Mouse (Mus musculus): ENCODE results near the gene Dnpep. TPM values are rescaled to one million over a fixed set of nuclear protein-coding genes. Genes with fewer than 3 reads are reported as not detected.

The Dnpep gene
- polyA plus RNA-seq, 1 experiment from 2014 or later, result 52.4 TPM

GRCm38 (mm10) chr1:75315456-75316365, 2.1 kb downstream of the Dnpep start:
- peak overlapping the region; percentile 97 for H3K27ac ChIP-seq (ENCODE audit: low read length)

GRCm38 (mm10) chr1:75315011-75315410, 2.8 kb downstream of the Dnpep start:
- Histone ChIP-seq H3K4me3 (ENCODE audit: low read depth, low read length) (no peak overlapping the region), H3K9me3 (replicated peaks; ENCODE audit: control insufficient read depth, low read length) (no peaks in the 10 kb centered on the region), H3K4me2 (ENCODE audit: low read depth, low read length) (no peak overlapping the region), H3K9ac (ENCODE audit: low read depth, low read length) (no peak overlapping the region), H3K27me3 (ENCODE audit: control insufficient read depth, insufficient read depth, low read depth, low read length) (no peaks in the 10 kb centered on the region), H3K36me3 (ENCODE audit: control insufficient read depth, insufficient read depth) (peaks cover 11% of the 10 kb centered on the region), H3K27ac (ENCODE audit: low read length) (no peak overlapping the region), H3K4me1 (ENCODE audit: control insufficient read depth, low read depth, low read length) (peaks cover 17% of the 10 kb centered on the region)
- ATAC-seq (ENCODE audit: low read depth), result no peak
- WGBS (ENCODE audit: insufficient replicate concordance), result 85% methylated on average over 6 of the region's 6 CpGs

More at GRCm38 (mm10) chr1:75315456-75316365, 2.1 kb downstream of the Dnpep start:
- Histone ChIP-seq H3K4me2 (ENCODE audit: low read depth, low read length) (peak overlapping the region; percentile 96), H3K4me1 (ENCODE audit: control insufficient read depth, low read depth, low read length) (peaks cover 17% of the 10 kb centered on the region), H3K36me3 (ENCODE audit: control insufficient read depth, insufficient read depth) (peaks cover 11% of the 10 kb centered on the region), H3K9ac (ENCODE audit: low read depth, low read length) (peak overlapping the region; percentile 79), H3K27me3 (ENCODE audit: control insufficient read depth, insufficient read depth, low read depth, low read length) (no peaks in the 10 kb centered on the region), H3K9me3 (replicated peaks; ENCODE audit: control insufficient read depth, low read length) (no peaks in the 10 kb centered on the region), H3K4me3 (ENCODE audit: low read depth, low read length) (peak overlapping the region; percentile 88)
- 79% methylated on average over 29 of the region's 29 CpGs for WGBS (ENCODE audit: insufficient replicate concordance)
- ATAC-seq (ENCODE audit: low read depth), result no peak

GRCm38 (mm10) chr1:75311694-75312093, 6.1 kb downstream of the Dnpep start:
- Histone ChIP-seq H3K4me3 (ENCODE audit: low read depth, low read length) (no peak overlapping the region), H3K4me1 (ENCODE audit: control insufficient read depth, low read depth, low read length) (peaks cover 10% of the 10 kb centered on the region), H3K9me3 (replicated peaks; ENCODE audit: control insufficient read depth, low read length) (no peaks in the 10 kb centered on the region), H3K36me3 (ENCODE audit: control insufficient read depth, insufficient read depth) (peaks cover 14% of the 10 kb centered on the region), H3K27me3 (ENCODE audit: control insufficient read depth, insufficient read depth, low read depth, low read length) (no peaks in the 10 kb centered on the region), H3K4me2 (ENCODE audit: low read depth, low read length) (no peak overlapping the region), H3K27ac (ENCODE audit: low read length) (no peak overlapping the region), H3K9ac (ENCODE audit: low read depth, low read length) (no peak overlapping the region)
- 78% methylated on average over 6 of the region's 6 CpGs for WGBS (ENCODE audit: insufficient replicate concordance)
- ATAC-seq (ENCODE audit: low read depth), result no peak

- H3K9ac ChIP-seq (ENCODE audit: low read depth, low read length), result no peak overlapping the region
- H3K27ac ChIP-seq (ENCODE audit: low read length), result no peak overlapping the region
- no peaks in the 10 kb centered on the region for H3K27me3 ChIP-seq (ENCODE audit: control insufficient read depth, insufficient read depth, low read depth, low read length)
- no peak overlapping the region for H3K4me2 ChIP-seq (ENCODE audit: low read depth, low read length)
- 57% methylated on average over 2 of the region's 2 CpGs for WGBS (ENCODE audit: insufficient replicate concordance)
- H3K9me3 ChIP-seq (replicated peaks; ENCODE audit: control insufficient read depth, low read length), result no peaks in the 10 kb centered on the region
- no peak overlapping the region for H3K4me3 ChIP-seq (ENCODE audit: low read depth, low read length)
- ATAC-seq (ENCODE audit: low read depth), result no peak
- no peaks in the 10 kb centered on the region for H3K4me1 ChIP-seq (ENCODE audit: control insufficient read depth, low read depth, low read length)
- H3K36me3 ChIP-seq (ENCODE audit: control insufficient read depth, insufficient read depth), result 0 out of 2 replicates have a peak, but pooled peaks cover 2% of the 10 kb centered on the region
Measured at GRCm38 (mm10) chr1:75304662-75305061, 13.1 kb downstream of the Dnpep start.

GRCm38 (mm10) chr1:75294294-75294693, 23.5 kb downstream of the Dnpep start:
- Histone ChIP-seq H3K36me3 (ENCODE audit: control insufficient read depth, insufficient read depth) (no peaks in the 10 kb centered on the region), H3K9me3 (replicated peaks; ENCODE audit: control insufficient read depth, low read length) (no peaks in the 10 kb centered on the region), H3K27me3 (ENCODE audit: control insufficient read depth, insufficient read depth, low read depth, low read length) (no peaks in the 10 kb centered on the region), H3K4me1 (ENCODE audit: control insufficient read depth, low read depth, low read length) (no peaks in the 10 kb centered on the region), H3K27ac (ENCODE audit: low read length) (no peak overlapping the region), H3K9ac (ENCODE audit: low read depth, low read length) (no peak overlapping the region), H3K4me2 (ENCODE audit: low read depth, low read length) (no peak overlapping the region), H3K4me3 (ENCODE audit: low read depth, low read length) (no peak overlapping the region)
- WGBS (ENCODE audit: insufficient replicate concordance), result 47% methylated on average over 5 of the region's 5 CpGs
- ATAC-seq (ENCODE audit: low read depth), result no peak

- Histone ChIP-seq H3K27ac (ENCODE audit: low read length) (no peak overlapping the region), H3K9me3 (replicated peaks; ENCODE audit: control insufficient read depth, low read length) (no peaks in the 10 kb centered on the region), H3K4me1 (ENCODE audit: control insufficient read depth, low read depth, low read length) (no peaks in the 10 kb centered on the region), H3K9ac (ENCODE audit: low read depth, low read length) (no peak overlapping the region), H3K36me3 (ENCODE audit: control insufficient read depth, insufficient read depth) (no peaks in the 10 kb centered on the region), H3K27me3 (ENCODE audit: control insufficient read depth, insufficient read depth, low read depth, low read length) (no peaks in the 10 kb centered on the region), H3K4me3 (ENCODE audit: low read depth, low read length) (no peak overlapping the region), H3K4me2 (ENCODE audit: low read depth, low read length) (no peak overlapping the region)
- no peak for ATAC-seq (ENCODE audit: low read depth)
- WGBS (ENCODE audit: insufficient replicate concordance), result 70% methylated on average over 5 of the region's 5 CpGs
Measured at GRCm38 (mm10) chr1:75293331-75293701, 24.5 kb downstream of the Dnpep start.

- Histone ChIP-seq H3K27ac (ENCODE audit: low read length) (no peak overlapping the region), H3K4me2 (ENCODE audit: low read depth, low read length) (no peak overlapping the region), H3K36me3 (ENCODE audit: control insufficient read depth, insufficient read depth) (no peaks in the 10 kb centered on the region), H3K4me1 (ENCODE audit: control insufficient read depth, low read depth, low read length) (no peaks in the 10 kb centered on the region), H3K9ac (ENCODE audit: low read depth, low read length) (no peak overlapping the region), H3K4me3 (ENCODE audit: low read depth, low read length) (no peak overlapping the region), H3K27me3 (ENCODE audit: control insufficient read depth, insufficient read depth, low read depth, low read length) (no peaks in the 10 kb centered on the region), H3K9me3 (replicated peaks; ENCODE audit: control insufficient read depth, low read length) (no peaks in the 10 kb centered on the region)
- WGBS (ENCODE audit: insufficient replicate concordance), result 33% methylated on average over 12 of the region's 12 CpGs
- no peak for ATAC-seq (ENCODE audit: low read depth)
Measured at GRCm38 (mm10) chr1:75292476-75293330, 25.1 kb downstream of the Dnpep start.

- Histone ChIP-seq H3K27ac (ENCODE audit: low read length) (no peak overlapping the region), H3K9ac (ENCODE audit: low read depth, low read length) (no peak overlapping the region), H3K9me3 (replicated peaks; ENCODE audit: control insufficient read depth, low read length) (no peaks in the 10 kb centered on the region), H3K4me1 (ENCODE audit: control insufficient read depth, low read depth, low read length) (no peaks in the 10 kb centered on the region), H3K36me3 (ENCODE audit: control insufficient read depth, insufficient read depth) (no peaks in the 10 kb centered on the region), H3K4me3 (ENCODE audit: low read depth, low read length) (no peak overlapping the region), H3K27me3 (ENCODE audit: control insufficient read depth, insufficient read depth, low read depth, low read length) (no peaks in the 10 kb centered on the region), H3K4me2 (ENCODE audit: low read depth, low read length) (no peak overlapping the region)
- ATAC-seq (ENCODE audit: low read depth), result no peak
- 67% methylated on average over 8 of the region's 8 CpGs for WGBS (ENCODE audit: insufficient replicate concordance)
Measured at GRCm38 (mm10) chr1:75291321-75291720, 26.5 kb downstream of the Dnpep start.

- H3K9ac ChIP-seq (ENCODE audit: low read depth, low read length), result no peak overlapping the region
- H3K4me1 ChIP-seq (ENCODE audit: control insufficient read depth, low read depth, low read length), result no peaks in the 10 kb centered on the region
- no peaks in the 10 kb centered on the region for H3K36me3 ChIP-seq (ENCODE audit: control insufficient read depth, insufficient read depth)
- H3K27me3 ChIP-seq (ENCODE audit: control insufficient read depth, insufficient read depth, low read depth, low read length), result no peaks in the 10 kb centered on the region
- no peak for ATAC-seq (ENCODE audit: low read depth)
- H3K4me3 ChIP-seq (ENCODE audit: low read depth, low read length), result no peak overlapping the region
- no peak overlapping the region for H3K4me2 ChIP-seq (ENCODE audit: low read depth, low read length)
- H3K27ac ChIP-seq (ENCODE audit: low read length), result no peak overlapping the region
- no peaks in the 10 kb centered on the region for H3K9me3 ChIP-seq (replicated peaks; ENCODE audit: control insufficient read depth, low read length)
Measured at GRCm38 (mm10) chr1:75290582-75290981, 27.2 kb downstream of the Dnpep start.
